Mouse (Mus musculus) lung, embryonic 15.5 days (tissue): ENCODE measurements around the gene Atg13. TPM values are rescaled to one million over a fixed set of nuclear protein-coding genes. Genes with fewer than 3 reads are reported as not detected.

Experiments used
- ATAC-seq: fragments of 200-750 bp; cut with Nextera tagmentation; 2 replicates; pipeline ENCODE4 v1.8.0; 2017; ENCODE audit warnings: moderate number of reproducible peaks, borderline replicate concordance; ENCODE audit not compliant: low FRiP score, low TSS enrichment; ENCODE audit errors: extremely low read depth
- H3K27ac ChIP-seq: fragments of 300-500 bp; sonication (generic); 2 replicates; pipeline ENCODE4 v1.5.1; 2015; ENCODE audit warnings: moderate library complexity, mild to moderate bottlenecking, inconsistent platforms
- H3K27me3 ChIP-seq: fragments of 300-500 bp; sonication (generic); 2 replicates; pipeline ENCODE4 v1.6.1; 2015; ENCODE audit warnings: inconsistent platforms
- H3K36me3 ChIP-seq: fragments of 300-500 bp; sonication (generic); 2 replicates; pipeline ENCODE4 v1.6.1; 2015; ENCODE audit warnings: inconsistent platforms
- H3K4me1 ChIP-seq: fragments of 300-500 bp; sonication (generic); 2 replicates; pipeline ENCODE4 v1.6.1; 2015; ENCODE audit warnings: inconsistent platforms
- H3K4me2 ChIP-seq: fragments of 300-500 bp; sonication (generic); 2 replicates; pipeline ENCODE4 v1.6.1; 2015; ENCODE audit warnings: inconsistent platforms, mild to moderate bottlenecking, moderate library complexity
- H3K4me3 ChIP-seq: fragments of 300-500 bp; sonication (generic); 2 replicates; pipeline ENCODE4 v1.5.1; 2015; ENCODE audit warnings: mild to moderate bottlenecking, inconsistent platforms
- H3K9ac ChIP-seq: fragments of 300-500 bp; sonication (generic); 2 replicates; pipeline ENCODE4 v1.6.1; 2015; ENCODE audit warnings: inconsistent platforms
- H3K9me3 ChIP-seq: fragments of 300-500 bp; sonication (generic); 2 replicates; pipeline ENCODE4 v1.6.1; 2016; ENCODE audit warnings: inconsistent platforms
- WGBS: fragments of 180-500 bp; shearing (Covaris S2); methylation state at CpG from one replicate; pipeline ENCODE4 v1.1.7; 2015; 5-methylcytosine and 5-hydroxymethylcytosine counted together
- polyA plus RNA-seq: library from polyadenylated mRNA; unstranded; fragments of >200 nt; fragmentation: Nextera tagmentation; extraction: Ambion mirVana; gene quantifications from 2 replicates; pipeline ENCODE4 v1.2.1, GENCODE M21; 2015

Gene Atg13
- polyA plus RNA-seq, 1 experiment from 2014 or later = 22.8 TPM

DNA sequence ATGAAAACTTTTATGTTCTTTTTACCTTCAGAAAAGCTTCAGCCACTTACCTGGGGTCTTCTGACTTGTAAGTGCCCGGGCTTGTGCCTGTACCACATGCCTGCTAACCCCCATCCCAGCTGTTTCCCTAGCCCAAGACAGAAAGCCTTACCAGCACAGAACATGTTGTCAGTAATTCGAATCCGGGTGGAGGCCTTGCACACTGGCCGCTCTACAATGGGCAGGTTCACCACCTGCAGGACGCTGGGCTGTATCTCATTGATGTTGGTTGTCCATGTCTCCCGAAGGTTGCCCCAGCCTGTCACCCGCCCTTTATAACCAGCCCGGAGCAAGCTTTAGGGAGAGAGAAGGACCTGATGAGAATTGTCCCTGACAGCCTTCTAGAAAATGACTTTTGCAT is 82.2 kb downstream of the Atg13 start:
- Histone ChIP-seq H3K4me3 (no peak overlapping the region), H3K27ac (no peak overlapping the region), H3K27me3 (no peaks in the 10 kb centered on the region), H3K4me2 (no peak overlapping the region), H3K4me1 (no peaks in the 10 kb centered on the region), H3K36me3 (no peaks in the 10 kb centered on the region), H3K9ac (no peak overlapping the region), H3K9me3 (no peaks in the 10 kb centered on the region)
- no peak for ATAC-seq
- 84% methylated on average over 8 of the region's 8 CpGs for WGBS

DNA sequence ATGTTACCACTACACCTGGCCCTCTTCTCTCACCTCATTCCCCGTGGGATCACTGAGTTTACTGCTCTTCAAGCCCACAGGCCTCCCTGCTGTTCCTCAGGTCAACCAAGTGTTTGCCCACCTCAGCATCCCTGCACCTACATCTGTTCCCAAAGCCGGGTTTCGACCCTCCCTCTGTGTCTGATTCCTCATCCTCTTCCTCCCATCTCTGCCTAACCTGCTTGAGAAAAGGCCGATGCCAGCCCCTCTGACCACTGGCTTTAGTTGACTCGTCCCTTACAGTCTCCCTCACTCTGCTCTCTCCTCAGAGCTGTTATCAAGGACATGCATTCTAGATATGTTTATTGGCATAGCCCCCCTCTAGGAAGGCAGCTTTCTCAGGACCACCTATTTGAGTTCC is 82.9 kb downstream of the Atg13 start:
- H3K4me1 ChIP-seq = no peaks in the 10 kb centered on the region
- no peaks in the 10 kb centered on the region for H3K27me3 ChIP-seq
- H3K9ac ChIP-seq = no peak overlapping the region
- H3K9me3 ChIP-seq = no peaks in the 10 kb centered on the region
- H3K4me3 ChIP-seq = no peak overlapping the region
- no peak overlapping the region for H3K4me2 ChIP-seq
- no peak overlapping the region for H3K27ac ChIP-seq
- peaks cover 4% of the 10 kb centered on the region for H3K36me3 ChIP-seq
- ATAC-seq = no peak
- WGBS = 60% methylated on average over 5 of the region's 5 CpGs

Other genes starting within 250 kb of the Atg13 start
- gene Ckap5, start 183.8 kb downstream of the Atg13 start, polyA plus RNA-seq = 102 and 105 TPM in 2 replicates
- 0.66 and 2.5 TPM in 2 replicates for gene F2, start 74.2 kb downstream of the Atg13 start, polyA plus RNA-seq
- 10.9 and 11.1 TPM in 2 replicates for gene Zfp408, start 60.8 kb downstream of the Atg13 start, polyA plus RNA-seq
- gene Arhgap1, start 60.7 kb downstream of the Atg13 start, polyA plus RNA-seq = 134 and 142 TPM in 2 replicates
- gene Harbi1, start 276 bp upstream of the Atg13 start, polyA plus RNA-seq = 17.1 and 17.9 TPM in 2 replicates
- 14.3 and 16.4 TPM in 2 replicates for gene Ambra1, start 19.6 kb upstream of the Atg13 start, polyA plus RNA-seq
- gene Chrm4, start 216.7 kb upstream of the Atg13 start, polyA plus RNA-seq = 0.14 TPM in 1 of 2 replicates, not detected in the other
- 858 and 992 TPM in 2 replicates for gene Mdk, start 221.7 kb upstream of the Atg13 start, polyA plus RNA-seq
- 0.35 and 0.75 TPM in 2 replicates for gene Gm9821, start 235.1 kb upstream of the Atg13 start, polyA plus RNA-seq